Comparison of ENCODE assay signal across 12 mouse cellular contexts in genomic region chr19:53919541-53919940, GRCm38 (mm10).
"Had no signal": no experiment of that assay in that cellular context is flagged by ENCODE, and none has a peak within 500 bp of the region (broad histone marks: within the 10 kb centered on the region; RNA-seq: fewer than 3 reads in every experiment).

No protein-coding gene starts in this region.

- DNase-seq: retina, postnatal 1 day; right cerebral cortex, adult 18-20 months; right cerebral cortex, postnatal 14 days; right cerebral cortex, postnatal 25 days; right cerebral cortex, postnatal 4 days; spleen, adult 18-20 months; thymus, adult 18-20 months; thymus, adult 2 months; thymus, postnatal 14 days; thymus, postnatal 25 days; thymus, postnatal 36 days; thymus, postnatal 4 days had no signal
